Mouse (Mus musculus) hindbrain, embryonic 14.5 days (tissue): ENCODE measurements around the gene Zfp354a. TPM values are rescaled to one million over a fixed set of nuclear protein-coding genes. Genes with fewer than 3 reads are reported as not detected.

Experiments used
- ATAC-seq: fragments of 200-750 bp; cut with Nextera tagmentation; 2 replicates; pipeline ENCODE4 v1.8.0; 2017; ENCODE audit warnings: moderate number of reproducible peaks, mild to moderate bottlenecking, moderate TSS enrichment, moderate library complexity; ENCODE audit not compliant: low FRiP score
- DNase-seq: peaks from one replicate; pipeline ENCODE4 v3.0.0-alpha.2; 2015; ENCODE audit warnings: low spot score
- H3K27ac ChIP-seq: fragments of 300-500 bp; sonication (generic); 2 replicates; pipeline ENCODE4 v1.5.1; 2014; ENCODE audit warnings: mild to moderate bottlenecking, moderate library complexity
- H3K27me3 ChIP-seq: fragments of 300-500 bp; sonication (generic); 2 replicates; pipeline ENCODE4 v1.6.1; 2014; ENCODE audit warnings: mild to moderate bottlenecking, low read length, mixed read lengths; ENCODE audit not compliant: control insufficient read depth, insufficient read depth
- H3K36me3 ChIP-seq: fragments of 300-500 bp; sonication (generic); replicated peaks from 2 replicates; pipeline ENCODE4 v1.6.1; 2014; ENCODE audit not compliant: control insufficient read depth, insufficient read depth
- H3K4me1 ChIP-seq: fragments of 300-500 bp; sonication (generic); replicated peaks from 2 replicates; pipeline ENCODE4 v1.6.1; 2014; ENCODE audit warnings: antibody characterized with exemption, low read length, mixed read lengths; ENCODE audit not compliant: control insufficient read depth, insufficient read depth
- H3K4me2 ChIP-seq: fragments of 300-500 bp; sonication (generic); replicated peaks from 2 replicates; pipeline ENCODE4 v1.6.1; 2014; ENCODE audit warnings: mild to moderate bottlenecking, moderate library complexity
- H3K4me3 ChIP-seq: fragments of 300-500 bp; sonication (generic); replicated peaks from 2 replicates; pipeline ENCODE4 v1.5.1; 2014; ENCODE audit warnings: mild to moderate bottlenecking, low read length
- H3K9ac ChIP-seq: fragments of 300-500 bp; sonication (generic); 2 replicates; pipeline ENCODE4 v1.6.1; 2014
- H3K9me3 ChIP-seq: fragments of 300-500 bp; sonication (generic); 2 replicates; pipeline ENCODE4 v1.6.1; 2016; ENCODE audit warnings: low read length; ENCODE audit not compliant: control insufficient read depth
- WGBS: fragments of 180-500 bp; shearing (Covaris S2); extraction: QIAGEN DNeasy Blood & Tissue Kit; methylation state at CpG from one replicate; pipeline ENCODE4 v1.1.7; 2014; 5-methylcytosine and 5-hydroxymethylcytosine counted together
- polyA plus RNA-seq: library from polyadenylated mRNA; unstranded; fragments of >200 nt; fragmentation: Nextera tagmentation; extraction: Ambion mirVana; gene quantifications from 2 replicates; pipeline ENCODE4 v1.2.1, GENCODE M21; 2014

Zfp354a gene
- polyA plus RNA-seq, 1 experiment from 2014 or later, result 12.4 TPM

GRCm38 (mm10) chr11:51107261-51107660 lies 48.2 kb downstream of the Zfp354a start:
- DNase-seq, result no peak
- 71% methylated on average over 2 of the region's 2 CpGs for WGBS
- no peak for ATAC-seq

DNA sequence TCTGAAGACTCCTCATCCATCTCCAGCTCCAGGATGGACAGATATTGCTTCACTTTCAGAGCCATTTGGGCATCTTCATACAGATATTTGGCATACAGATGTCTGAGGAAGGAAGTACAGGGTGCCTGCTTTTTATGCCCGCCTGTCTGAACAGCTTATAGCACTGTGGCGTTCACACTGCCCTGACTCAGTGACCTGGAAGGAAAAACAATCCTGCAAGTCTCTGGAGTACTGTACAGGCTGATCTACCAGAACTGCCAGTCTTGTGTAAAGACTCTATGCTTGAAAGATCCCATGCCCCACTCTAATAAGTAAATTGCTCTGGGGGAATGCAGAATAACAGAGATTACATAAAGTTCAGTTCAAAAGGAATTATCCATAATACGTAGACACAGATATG lies 51.6 kb downstream of the Zfp354a start:
- H3K4me1 ChIP-seq, result no peaks in the 10 kb centered on the region
- 83% methylated on average over 3 of the region's 3 CpGs for WGBS
- no peak overlapping the region for H3K4me2 ChIP-seq
- no peak overlapping the region for H3K9ac ChIP-seq
- DNase-seq (no peak), ATAC-seq (no peak)
- H3K27ac ChIP-seq, result no peak overlapping the region
- H3K9me3 ChIP-seq, result no peaks in the 10 kb centered on the region
- H3K27me3 ChIP-seq, result no peaks in the 10 kb centered on the region
- no peak overlapping the region for H3K4me3 ChIP-seq
- no peaks in the 10 kb centered on the region for H3K36me3 ChIP-seq

More at GRCm38 (mm10) chr11:51107261-51107660, 48.2 kb downstream of the Zfp354a start:
- Histone ChIP-seq H3K4me2 (no peak overlapping the region), H3K9ac (no peak overlapping the region), H3K9me3 (no peaks in the 10 kb centered on the region), H3K27ac (no peak overlapping the region), H3K36me3 (no peaks in the 10 kb centered on the region), H3K27me3 (no peaks in the 10 kb centered on the region), H3K4me1 (no peaks in the 10 kb centered on the region), H3K4me3 (no peak overlapping the region)

Other genes starting within 250 kb of the Zfp354a start
- 71.9 and 80.9 TPM in 2 replicates for gene Zfp354c, start 231.5 kb upstream of the Zfp354a start, polyA plus RNA-seq
- gene Zfp879, start 217.7 kb upstream of the Zfp354a start, polyA plus RNA-seq, result 1.7 TPM in 2 replicates
- not detected in 2 replicates for gene Grm6, start 208.6 kb upstream of the Zfp354a start, polyA plus RNA-seq
- gene Zfp454, start 171.6 kb upstream of the Zfp354a start, polyA plus RNA-seq, result 9.9 and 14.4 TPM in 2 replicates
- gene Zfp2, start 143.1 kb upstream of the Zfp354a start, polyA plus RNA-seq, result 46.5 and 50.9 TPM in 2 replicates
- 5.1 and 5.5 TPM in 2 replicates for gene Zfp354b, start 127.6 kb upstream of the Zfp354a start, polyA plus RNA-seq
- not detected in 2 replicates for gene 4933414I15Rik, start 115.5 kb upstream of the Zfp354a start, polyA plus RNA-seq
- gene Prop1, start 105.5 kb upstream of the Zfp354a start, polyA plus RNA-seq, result not detected in 2 replicates
- gene Olfr1378, start 92.7 kb upstream of the Zfp354a start, polyA plus RNA-seq, result not detected in 2 replicates
- gene Olfr1377, start 77.3 kb upstream of the Zfp354a start, polyA plus RNA-seq, result not detected in 2 replicates
- gene Olfr51, start 55.7 kb upstream of the Zfp354a start, polyA plus RNA-seq, result not detected in 2 replicates
- not detected in 2 replicates for gene Olfr54, start 45.0 kb upstream of the Zfp354a start, polyA plus RNA-seq
- not detected in 2 replicates for gene Olfr1375, start 11.1 kb upstream of the Zfp354a start, polyA plus RNA-seq
- gene Gm12569, start 161.2 kb downstream of the Zfp354a start, polyA plus RNA-seq, result not detected in 2 replicates
- gene Clk4, start 202.5 kb downstream of the Zfp354a start, polyA plus RNA-seq, result 132 and 144 TPM in 2 replicates
- gene BC049762, start 203.8 kb downstream of the Zfp354a start, polyA plus RNA-seq, result 0.25 and 0.54 TPM in 2 replicates
- 10.2 and 10.7 TPM in 2 replicates for gene Col23a1, start 230.7 kb downstream of the Zfp354a start, polyA plus RNA-seq